Mouse (Mus musculus) ES-E14 (cell line): Measurements from ENCODE around the gene Hist1h3g. TPM values are rescaled to one million over a fixed set of nuclear protein-coding genes. Genes with fewer than 3 reads are reported as not detected.

Experiments used
- DNase-seq: peaks from one replicate; pipeline ENCODE4 v3.0.0-alpha.2; 2013; ENCODE audit warnings: low read depth, low spot score
- H3K27ac ChIP-seq: 2 replicates; pipeline ENCODE4 v1.5.1; 2012; ENCODE audit warnings: low read depth, mild to moderate bottlenecking, low read length, moderate library complexity, mixed read lengths; ENCODE audit not compliant: poor library complexity, insufficient read depth, severe bottlenecking
- H3K36me3 ChIP-seq: 2 replicates; pipeline ENCODE4 v1.6.1; 2012; ENCODE audit warnings: mild to moderate bottlenecking, low read length, moderate library complexity, mixed read lengths; ENCODE audit not compliant: control insufficient read depth, poor library complexity, insufficient read depth, severe bottlenecking
- H3K4me1 ChIP-seq, 2 experiments: fragments of 150-350 bp in 1 of 2; sonication (generic) in 1 of 2; 2 replicates each; pipeline ENCODE4 v1.6.1; 2012; ENCODE audit warnings: low read length in 2 of 2, mild to moderate bottlenecking in 1 of 2, mixed read lengths in 1 of 2; ENCODE audit not compliant: control insufficient read depth in 2 of 2, insufficient read depth in 2 of 2, poor library complexity in 1 of 2
- H3K4me3 ChIP-seq, 2 experiments: fragments of 150-350 bp in 1 of 2; sonication (generic) in 1 of 2; 2 replicates each; pipeline ENCODE4 v1.5.1; 2012; ENCODE audit warnings: low read length in 2 of 2, low read depth in 1 of 2, mild to moderate bottlenecking in 1 of 2, mixed read lengths in 1 of 2; ENCODE audit not compliant: insufficient read depth in 1 of 2, poor library complexity in 1 of 2, severe bottlenecking in 1 of 2
- H3K9ac ChIP-seq: 2 replicates; pipeline ENCODE4 v1.6.1; 2012; ENCODE audit warnings: low read depth, mild to moderate bottlenecking, low read length, mixed read lengths; ENCODE audit not compliant: poor library complexity, insufficient read depth, severe bottlenecking
- H3K9me3 ChIP-seq: fragments of 150-350 bp; sonication (generic); 2 replicates; pipeline ENCODE4 v1.6.1; 2012; ENCODE audit warnings: low read depth, mild to moderate bottlenecking, low read length; ENCODE audit not compliant: control insufficient read depth, insufficient read depth
- CHD2 ChIP-seq: IDR thresholded peaks from 2 replicates; pipeline ENCODE4 v1.6.1; 2014; ENCODE audit warnings: mild to moderate bottlenecking, low read depth, low read length, inconsistent platforms
- HCFC1 ChIP-seq: IDR thresholded peaks from 2 replicates; pipeline ENCODE4 v1.6.1; 2012; ENCODE audit warnings: low read length, inconsistent platforms, borderline replicate concordance; ENCODE audit not compliant: insufficient read depth
- MAFK ChIP-seq: IDR thresholded peaks from 2 replicates; pipeline ENCODE4 v1.6.1; 2014; ENCODE audit warnings: mild to moderate bottlenecking, low read depth, low read length, inconsistent platforms; ENCODE audit not compliant: insufficient read depth
- ZC3H11A ChIP-seq: IDR thresholded peaks from 2 replicates; pipeline ENCODE4 v1.6.1; 2012; ENCODE audit warnings: low read depth, mild to moderate bottlenecking, inconsistent platforms, low read length, borderline replicate concordance
- ZNF384 ChIP-seq: IDR thresholded peaks from 2 replicates; pipeline ENCODE4 v1.6.1; 2012; ENCODE audit warnings: low read depth, low read length, inconsistent platforms
- in situ Hi-C, 2 experiments: fragments of 600-800 bp; cut with MboI; formaldehyde crosslinking; loops; one replicate each; pipeline ENCODE4 v1.15.1; 2025; ENCODE audit warnings: low sequenced_read_pairs in 2 of 2, inconsistent platforms in 1 of 2; ENCODE audit not compliant: unreplicated experiment in 2 of 2
- total RNA-seq: library from RNA; depleted of rRNA; stranded (reverse); fragments of 300-350 nt; gene quantifications from 2 replicates; pipeline ENCODE4 v1.2.3, GENCODE M21; 2012

Gene Hist1h3g
- total RNA-seq, 1 experiment, result 621 TPM

DNA sequence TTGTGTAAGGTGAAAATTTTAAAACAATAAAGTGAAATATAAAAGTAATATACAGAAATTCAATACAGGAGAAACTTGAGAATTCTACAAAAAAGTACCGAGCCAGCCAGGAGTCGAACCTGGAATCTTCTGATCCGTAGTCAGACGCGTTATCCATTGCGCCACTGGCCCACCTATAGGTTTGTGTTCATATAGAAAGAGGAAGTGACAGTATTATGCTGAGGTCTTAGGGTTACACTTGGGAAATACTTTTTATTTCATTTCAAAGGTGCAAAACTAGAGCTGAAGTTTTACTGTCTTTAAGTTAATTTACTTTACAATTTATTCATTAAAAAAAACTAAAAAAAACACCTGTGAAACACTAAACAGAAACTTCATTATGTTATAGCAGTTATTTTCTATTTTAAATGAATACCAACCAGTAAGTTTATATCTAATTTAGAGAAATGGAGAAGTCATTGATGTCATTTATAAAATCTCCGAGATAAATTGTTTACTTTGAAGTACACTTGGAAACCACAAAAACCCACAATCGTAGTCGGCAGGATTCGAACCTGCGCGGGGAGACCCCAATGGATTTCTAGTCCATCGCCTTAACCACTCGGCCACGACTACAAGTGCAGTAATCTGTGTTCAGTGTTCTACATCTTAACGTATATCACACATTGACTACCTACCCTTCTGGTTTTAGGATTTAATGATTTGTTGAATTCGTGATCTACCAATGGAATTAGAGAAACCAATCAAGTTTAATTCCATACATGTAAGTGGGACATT is 34.6 kb upstream of the Hist1h3g start:
- in situ Hi-C loops, result loop anchor here (25.0 kb wide), 1 partner anchor 188 kb away; no protein-coding TSS in a partner anchor
- no peak overlapping the region for H3K9ac ChIP-seq
- H3K36me3 ChIP-seq, result no peaks in the 10 kb centered on the region
- H3K27ac ChIP-seq, result no peak overlapping the region
- H3K9me3 ChIP-seq, result no peaks in the 10 kb centered on the region
- peak; percentile 76 for DNase-seq
- H3K4me3 ChIP-seq, result peak overlapping the region in 1 of 2 experiments; percentile 40; a peak in 2 of 4 replicates
- peaks cover 0 to 7% of the 10 kb centered on the region in 2 experiments; a peak in 2 of 4 replicates for H3K4me1 ChIP-seq
- TF ChIP-seq MAFK (peak; percentile 94), CHD2 (no peak), ZNF384 (no peak)

DNA sequence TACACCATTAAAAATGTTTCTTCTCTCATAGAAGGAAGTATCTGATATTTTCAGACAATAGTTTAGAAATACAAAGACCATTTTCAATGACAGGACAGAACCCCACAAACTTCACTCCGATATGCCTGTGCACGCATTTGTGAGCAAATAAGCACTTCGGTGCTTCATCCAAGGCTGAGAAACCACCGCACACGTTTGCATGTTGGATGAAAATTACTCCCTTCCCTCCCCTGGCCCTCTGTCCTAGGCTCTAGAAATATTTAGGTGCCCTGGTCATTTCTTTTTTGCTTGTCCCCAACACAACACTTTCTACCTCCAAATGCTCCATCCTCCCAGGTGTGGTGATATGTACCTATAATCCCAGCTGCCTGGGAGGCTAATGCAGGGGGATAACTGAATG is 33.7 kb upstream of the Hist1h3g start:
- DNase-seq, result no peak
- TF ChIP-seq ZNF384 (no peak), MAFK (no peak), ZC3H11A (no peak), CHD2 (no peak), HCFC1 (no peak)
- Histone ChIP-seq H3K27ac (no peak overlapping the region), H3K9me3 (no peaks in the 10 kb centered on the region), H3K4me3 (peak overlapping the region; percentile 25 to 34; a peak in 3 of 4 replicates), H3K4me1 (peaks cover 0 to 6% of the 10 kb centered on the region in 2 experiments; a peak in 2 of 4 replicates), H3K9ac (no peak overlapping the region), H3K36me3 (no peaks in the 10 kb centered on the region)
- in situ Hi-C loops, result loop anchor here (25.0 kb wide), 1 partner anchor 189 kb away; no protein-coding TSS in a partner anchor

DNA sequence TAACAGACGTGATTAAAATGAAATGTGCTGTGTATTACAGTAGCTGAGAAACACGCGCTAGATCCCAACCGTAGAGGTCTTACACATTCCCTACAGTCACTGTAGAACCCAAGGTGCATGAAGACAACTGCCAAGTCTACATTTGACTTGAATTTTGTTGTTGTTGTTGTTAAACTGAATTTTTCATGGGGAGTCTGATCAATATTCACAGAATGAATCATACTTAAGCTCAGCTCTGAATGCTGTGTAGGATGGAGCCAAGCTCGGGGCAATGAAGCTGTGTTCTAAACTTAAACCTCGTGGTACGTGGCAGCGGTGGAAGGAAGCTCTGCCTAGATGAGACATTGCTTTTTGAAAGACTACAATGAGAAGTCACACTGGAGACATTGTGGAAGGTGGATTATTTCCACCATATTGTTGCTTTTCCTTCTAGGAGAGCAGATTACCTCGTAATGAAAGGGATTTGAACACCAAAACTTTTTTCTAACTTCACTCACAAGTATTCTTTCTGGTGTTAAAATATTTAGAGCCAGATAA is 33.1 kb upstream of the Hist1h3g start:
- H3K4me1 ChIP-seq, result peaks cover 0 to 6% of the 10 kb centered on the region in 2 experiments; a peak in 2 of 4 replicates
- H3K9me3 ChIP-seq, result no peaks in the 10 kb centered on the region
- no peak overlapping the region for H3K27ac ChIP-seq
- no peak for DNase-seq
- in situ Hi-C loops, result loop anchor here (25.0 kb wide), 1 partner anchor 190 kb away; no protein-coding TSS in a partner anchor
- H3K9ac ChIP-seq, result no peak overlapping the region
- H3K36me3 ChIP-seq, result no peaks in the 10 kb centered on the region
- TF ChIP-seq CHD2 (no peak), MAFK (no peak), HCFC1 (no peak), ZNF384 (no peak), ZC3H11A (no peak)
- peak overlapping the region in 1 of 2 experiments; percentile 34; a peak in 2 of 4 replicates for H3K4me3 ChIP-seq

DNA sequence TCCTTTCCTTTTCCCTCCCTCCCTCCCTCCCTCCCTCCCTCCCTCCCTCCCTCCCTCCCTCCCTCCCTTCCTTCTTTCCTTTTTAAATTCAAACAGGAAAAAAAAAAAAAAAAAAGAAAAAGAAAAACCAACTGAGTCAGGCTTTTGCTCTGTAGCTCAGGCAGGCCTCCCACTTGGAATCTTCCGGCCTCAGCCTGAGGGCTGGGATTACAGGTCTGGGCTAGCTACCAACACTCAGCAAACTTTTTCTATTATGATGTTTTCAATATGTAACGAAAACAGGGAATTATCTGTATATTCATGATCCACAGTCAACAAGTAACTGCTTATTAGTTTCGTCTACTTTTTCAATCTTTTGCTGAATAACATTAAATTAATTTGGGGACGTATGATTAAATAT is 32.3 kb upstream of the Hist1h3g start:
- Histone ChIP-seq H3K4me1 (peaks cover 2 to 6% of the 10 kb centered on the region in 2 experiments; a peak in 2 of 4 replicates), H3K36me3 (no peaks in the 10 kb centered on the region), H3K9me3 (no peaks in the 10 kb centered on the region), H3K9ac (no peak overlapping the region), H3K4me3 (peak overlapping the region in 1 of 2 experiments; percentile 31; a peak in 1 of 4 replicates), H3K27ac (no peak overlapping the region)
- in situ Hi-C loops, result loop anchor here (25.0 kb wide), 1 partner anchor 191 kb away; no protein-coding TSS in a partner anchor
- no peak for TF ChIP-seq HCFC1
- TF ChIP-seq MAFK, result no peak
- DNase-seq, result no peak
